Mouse (Mus musculus) hematopoietic multipotent progenitor cell, adult 10-12 weeks (in vitro differentiated cells): ENCODE data around the gene A630095E13Rik. TPM values are rescaled to one million over a fixed set of nuclear protein-coding genes. Genes with fewer than 3 reads are reported as not detected.

Source experiments
- polyA plus RNA-seq: library from polyadenylated mRNA; stranded (reverse); fragments of >175 nt; gene quantifications from 2 replicates; pipeline ENCODE4 v1.2.3, GENCODE M21; 2012; ENCODE audit warnings: low replicate concordance

A630095E13Rik gene
- polyA plus RNA-seq = not detected in 2 replicates

DNA sequence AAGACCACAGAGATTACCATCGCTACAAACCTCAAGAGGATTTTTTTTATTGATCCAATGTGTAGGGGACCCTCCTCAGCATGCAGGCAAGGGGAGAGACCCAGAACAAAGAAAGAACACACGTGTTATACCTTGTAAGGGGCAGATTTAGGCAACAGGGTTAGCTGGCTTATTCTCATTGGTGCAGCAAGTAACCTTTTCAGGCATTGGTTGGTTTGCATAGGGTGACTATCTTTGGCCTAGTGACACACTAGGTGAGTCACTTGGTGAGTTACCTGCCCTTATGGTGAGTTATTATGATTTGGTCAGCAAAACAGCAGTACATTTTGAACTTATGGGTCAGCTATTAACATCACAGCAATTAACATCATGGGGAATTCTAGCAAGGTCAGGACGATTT lies at the start of gene A630095E13Rik:
TSS of gene A630095E13Rik (minus strand) at position 101 of the 400 bp plus-strand sequence.

DNA sequence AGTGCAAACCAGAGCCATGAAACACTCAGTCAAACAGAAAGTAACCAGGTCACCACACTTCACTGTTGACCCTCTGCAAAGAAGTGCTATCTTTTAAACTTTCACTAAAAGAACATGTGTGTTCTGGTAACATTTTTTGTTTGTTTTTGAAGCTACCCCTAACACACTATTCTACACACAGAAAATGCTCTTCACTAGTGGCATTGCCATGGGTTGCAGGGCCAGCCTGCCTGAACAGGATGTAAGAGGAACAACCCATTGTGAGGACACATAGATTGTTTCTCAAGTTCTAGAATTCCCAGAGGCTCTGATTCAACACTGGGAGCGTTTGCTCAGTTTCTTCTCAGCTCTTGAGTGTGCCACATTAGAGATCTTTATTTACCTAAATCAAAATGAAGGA lies 49.7 kb upstream of the A630095E13Rik start, which contains the start of gene Acrv1:
TSS of gene Acrv1 (plus strand) at position 301 of the 400 bp plus-strand sequence.

Other genes starting within 250 kb of the A630095E13Rik start
- gene Gm7257, start 211.5 kb downstream of the A630095E13Rik start, polyA plus RNA-seq = not detected in 2 replicates
- gene Gm9513, start 167.7 kb downstream of the A630095E13Rik start, polyA plus RNA-seq = not detected in 2 replicates
- gene Gm5615, start 101.4 kb downstream of the A630095E13Rik start, polyA plus RNA-seq = not detected in 2 replicates
- gene Gm17689, start 60.7 kb downstream of the A630095E13Rik start, polyA plus RNA-seq = not detected in 2 replicates
- gene Acrv1, start 49.8 kb upstream of the A630095E13Rik start, polyA plus RNA-seq = not detected in 2 replicates
- gene Chek1, start 83.7 kb upstream of the A630095E13Rik start, polyA plus RNA-seq = 0.25 and 0.39 TPM in 2 replicates
- 1.2 and 8.7 TPM in 2 replicates for gene Stt3a, start 124.3 kb upstream of the A630095E13Rik start, polyA plus RNA-seq
- 27.6 and 34.8 TPM in 2 replicates for gene Ei24, start 154.0 kb upstream of the A630095E13Rik start, polyA plus RNA-seq
- gene Fez1, start 178.5 kb upstream of the A630095E13Rik start, polyA plus RNA-seq = not detected in 2 replicates